Mouse (Mus musculus): Measurements from ENCODE around the gene Upk1a. TPM values are rescaled to one million over a fixed set of nuclear protein-coding genes. Genes with fewer than 3 reads are reported as not detected.

Gene Upk1a
- 1 to 10 TPM in 1 of 2 experiments, under 1 TPM in 1; 0.32 to 1.8 TPM for polyA plus RNA-seq (2017; shearing (Covaris generic))

DNA sequence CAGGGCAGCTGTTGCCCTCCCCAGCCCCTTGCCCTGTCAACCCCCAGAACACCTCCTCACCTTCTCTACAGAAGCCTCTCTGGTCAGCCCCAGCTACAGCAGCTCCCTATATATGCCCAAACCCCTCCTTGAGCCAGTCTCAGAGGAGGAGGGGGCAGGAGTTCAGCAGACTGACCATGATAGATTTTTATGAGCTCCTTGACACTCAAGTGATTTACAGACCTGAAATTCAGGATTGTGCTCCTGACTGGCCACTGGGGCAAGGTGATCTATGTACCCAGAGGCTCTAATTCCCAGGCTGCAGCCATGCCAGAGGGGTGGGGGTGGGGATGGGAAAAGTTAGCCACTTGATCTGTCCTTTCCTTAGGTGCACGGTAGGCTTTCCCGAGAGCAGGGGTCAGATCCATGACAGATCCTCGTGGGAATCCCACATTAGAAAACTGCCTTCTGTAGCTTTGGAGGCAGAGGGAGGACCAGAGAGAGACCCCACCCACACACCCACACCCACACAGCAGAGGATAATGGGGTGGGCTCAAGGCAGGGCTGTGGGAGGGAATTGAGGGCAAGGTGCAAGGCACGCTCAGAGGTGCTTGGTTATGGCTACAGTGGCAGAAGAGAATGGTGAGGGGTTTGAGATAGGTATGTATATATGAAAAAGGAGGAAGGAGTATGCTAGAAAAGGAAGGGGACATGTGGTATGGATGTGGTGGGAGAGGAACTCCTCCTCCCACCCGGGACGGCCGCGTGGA lies at the start of gene Upk1a:
Gene Upk1a, minus strand, starts transcription at position 194 of the 749 bp plus-strand sequence.

DNA sequence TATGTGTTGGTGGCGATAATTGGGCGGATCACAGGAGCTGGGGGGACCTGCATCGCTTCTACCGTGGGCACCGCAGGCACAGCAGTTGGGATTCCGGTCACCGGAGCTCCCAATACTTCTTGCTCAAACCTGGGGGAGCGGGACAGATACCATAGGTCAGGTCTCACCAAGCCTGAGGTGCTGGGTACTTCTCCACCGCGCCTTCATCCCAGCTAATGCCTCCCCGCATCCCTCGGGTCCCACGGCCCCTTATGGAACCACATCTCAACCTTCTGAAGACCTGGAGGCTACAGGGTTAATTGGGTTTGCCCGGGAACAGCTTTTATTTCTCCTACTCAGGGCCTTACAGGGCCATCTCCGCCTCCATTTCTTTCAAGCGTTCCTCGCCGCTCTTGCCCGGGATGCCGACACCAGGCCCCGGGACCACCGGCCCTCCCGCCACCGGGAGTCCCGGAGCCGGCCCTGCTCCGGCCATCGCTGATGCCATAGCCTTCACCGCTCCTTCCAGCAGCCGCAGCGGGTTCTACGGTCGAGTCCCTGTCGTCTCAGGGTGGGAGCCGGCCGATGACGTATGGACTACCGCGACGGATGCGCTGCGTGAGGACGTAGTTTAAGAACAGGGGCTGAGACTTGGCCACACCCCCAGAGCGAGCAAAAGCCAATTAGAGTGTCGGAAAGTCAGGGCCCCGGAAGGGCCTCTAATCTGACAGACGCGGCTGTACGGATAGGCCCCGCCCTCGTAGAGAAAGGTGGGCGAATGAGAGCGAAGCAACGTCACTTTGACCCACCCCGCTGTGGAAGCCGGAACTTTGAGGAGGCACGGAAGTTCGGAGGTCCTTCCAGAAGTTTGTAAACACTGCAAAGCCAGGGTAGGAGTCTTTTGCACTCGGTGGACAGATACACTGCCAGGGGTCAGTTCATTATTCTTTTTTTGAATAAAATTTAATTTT lies 37.2 kb upstream of the Upk1a start, which contains the start of gene Rbm42:
Gene Rbm42, minus strand, starts transcription at position 727 of the 950 bp plus-strand sequence.

DNA sequence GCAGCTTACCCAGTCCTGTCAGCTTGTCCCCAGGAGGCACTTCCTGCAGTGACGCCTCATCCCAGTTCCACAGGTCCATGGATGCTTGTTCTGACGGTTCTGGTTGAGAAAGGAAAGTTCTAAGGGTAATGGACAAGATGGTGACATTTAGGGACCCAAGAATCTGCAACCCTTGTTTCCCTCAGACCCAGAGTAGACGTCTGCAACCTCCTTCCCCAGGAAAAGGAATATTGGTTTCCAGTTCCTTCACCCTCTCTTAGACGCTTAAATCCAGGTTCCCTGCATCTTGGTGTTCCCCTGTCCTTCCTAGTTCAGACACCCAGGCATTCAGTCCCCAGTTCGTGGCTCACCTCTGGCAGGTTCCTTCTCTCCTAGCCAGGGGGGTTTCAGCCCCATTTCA lies 23.1 kb upstream of the Upk1a start, which contains the start of gene Etv2:
Gene Etv2, minus strand, starts transcription at position 101 of the 400 bp plus-strand sequence.

DNA sequence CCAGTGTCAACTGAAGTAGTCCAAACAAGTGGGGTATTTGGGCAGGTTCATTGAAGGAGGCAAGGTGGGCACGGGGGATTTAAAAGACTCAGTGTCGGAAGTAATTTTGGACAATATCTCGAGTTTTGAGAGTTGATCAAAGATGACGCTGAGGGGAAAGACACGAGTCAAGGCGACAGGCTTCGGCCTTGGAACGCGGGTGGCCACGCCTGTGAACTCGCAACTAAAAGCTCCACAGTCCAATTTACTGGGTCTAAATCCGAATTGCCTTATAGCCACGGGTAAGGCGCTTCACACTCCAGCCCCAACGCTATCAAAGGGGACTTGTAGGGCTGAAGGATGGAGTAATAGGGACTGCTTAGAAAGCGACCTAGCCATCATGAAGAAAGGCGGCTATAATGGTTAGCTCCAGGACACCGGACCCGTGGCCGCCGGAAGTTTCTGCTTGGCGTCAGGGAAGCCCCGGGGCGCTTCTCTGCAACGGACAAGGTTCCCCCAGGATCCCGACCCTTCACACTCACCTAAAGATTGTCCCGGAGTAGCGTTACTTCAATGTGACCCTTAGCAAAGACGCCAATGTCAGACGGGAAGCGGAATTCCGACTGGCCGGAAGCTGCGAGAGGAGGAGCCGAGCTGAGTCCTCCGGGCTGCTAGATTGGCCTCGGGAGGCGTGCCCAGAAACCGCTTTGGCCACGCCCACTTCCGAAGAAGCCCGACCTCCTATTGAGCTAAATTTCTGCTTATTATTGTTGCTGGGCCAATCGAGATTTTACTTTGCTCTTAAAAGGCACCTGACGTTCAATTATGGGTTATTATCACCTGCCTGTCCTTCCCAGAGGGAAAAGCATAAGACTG lies 13.1 kb upstream of the Upk1a start, which contains the start of gene Cox6b1:
Gene Cox6b1, minus strand, starts transcription at position 622 of the 855 bp plus-strand sequence.

DNA sequence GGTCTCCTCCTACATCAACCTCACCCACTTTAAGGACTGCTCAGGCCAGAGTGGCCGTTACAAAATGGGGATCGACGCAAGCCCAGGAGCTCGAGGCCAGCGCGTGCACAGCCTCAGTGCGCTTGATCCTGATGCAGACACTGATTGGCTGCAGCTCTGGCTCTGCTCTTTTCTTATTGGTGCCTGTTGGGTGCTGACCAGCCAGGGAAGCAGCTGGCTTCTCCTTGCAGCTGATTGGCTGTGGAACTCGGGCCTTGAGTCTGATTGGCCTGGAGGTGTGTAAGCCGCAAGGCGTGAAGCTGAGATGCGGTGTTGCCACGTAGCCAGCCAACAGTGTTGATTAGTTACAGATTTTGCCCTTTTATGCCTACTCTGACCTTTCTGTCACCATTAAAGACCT lies 13.9 kb downstream of the Upk1a start, which contains the start of gene Zbtb32:
Gene Zbtb32, minus strand, starts transcription at position 124 of the 400 bp plus-strand sequence.

DNA sequence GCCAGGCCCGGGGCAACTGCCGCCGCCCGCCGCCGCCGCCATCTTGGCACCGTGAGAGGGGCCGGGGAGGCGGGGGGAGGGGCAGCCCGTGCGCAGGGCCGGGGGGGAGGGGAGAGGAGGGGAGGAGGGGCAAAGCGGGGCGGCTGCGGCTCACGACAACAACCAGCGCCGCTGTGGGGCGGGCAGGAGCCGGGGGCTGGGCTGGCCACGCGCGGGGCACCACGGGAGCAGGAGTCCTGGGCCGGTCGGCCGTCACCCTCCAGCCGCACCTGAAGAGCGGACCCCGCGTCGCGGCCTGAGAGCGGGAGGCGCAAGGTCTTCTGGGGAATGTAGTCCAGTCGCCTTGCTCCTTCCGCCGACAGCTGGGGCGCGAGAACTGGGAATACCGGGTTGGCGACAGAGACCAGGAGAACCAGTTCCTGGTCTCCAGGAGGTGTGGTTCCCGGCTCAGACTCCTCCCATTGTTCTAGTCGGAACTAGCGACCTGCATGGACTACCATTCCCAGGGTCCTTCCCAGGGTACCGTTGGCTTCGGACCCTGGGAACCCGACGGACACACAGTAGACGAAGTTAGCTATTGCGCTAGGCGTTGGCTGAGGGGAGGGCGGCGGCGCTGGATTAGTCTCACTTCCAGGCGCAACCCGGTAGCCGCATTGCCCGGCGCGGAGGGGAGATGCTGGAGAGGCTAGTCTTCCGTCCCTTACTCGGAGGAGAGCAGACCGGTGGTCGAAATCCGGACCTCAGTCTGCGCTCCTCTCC lies 23.8 kb downstream of the Upk1a start, which contains the start of gene Kmt2b:
Gene Kmt2b, minus strand, starts transcription at position 51 of the 759 bp plus-strand sequence.

DNA sequence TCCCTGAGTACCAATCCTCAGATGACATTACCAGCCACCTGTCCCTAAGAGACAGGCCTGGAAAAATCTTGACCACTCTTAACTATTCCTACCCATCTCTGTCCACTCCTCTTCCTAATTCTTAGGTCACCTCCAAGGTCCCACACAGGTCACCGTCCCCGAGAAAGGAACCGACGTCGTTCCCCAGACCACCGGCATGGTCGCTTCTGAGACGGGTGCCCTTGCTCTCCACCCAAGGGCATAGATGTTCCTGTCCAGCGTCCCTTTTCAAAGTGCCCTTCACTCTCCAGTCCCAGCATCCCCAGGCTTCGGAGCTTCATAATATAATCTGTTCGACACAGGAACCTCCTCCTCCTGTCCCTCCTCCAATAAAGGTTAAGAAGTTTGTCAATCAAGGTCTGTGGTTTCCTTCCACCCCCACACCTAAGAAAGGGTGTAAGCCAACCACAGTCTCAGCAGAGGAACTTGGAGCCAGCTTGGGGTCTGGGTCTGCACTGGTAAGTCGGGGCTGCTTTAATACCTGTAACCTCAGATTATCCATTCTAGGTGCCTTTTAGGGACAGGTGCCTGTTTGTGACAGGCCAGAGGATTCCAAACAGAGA lies 47.6 kb downstream of the Upk1a start, which contains the start of gene Igflr1:
Gene Igflr1, plus strand, starts transcription at position 458 of the 602 bp plus-strand sequence.

DNA sequence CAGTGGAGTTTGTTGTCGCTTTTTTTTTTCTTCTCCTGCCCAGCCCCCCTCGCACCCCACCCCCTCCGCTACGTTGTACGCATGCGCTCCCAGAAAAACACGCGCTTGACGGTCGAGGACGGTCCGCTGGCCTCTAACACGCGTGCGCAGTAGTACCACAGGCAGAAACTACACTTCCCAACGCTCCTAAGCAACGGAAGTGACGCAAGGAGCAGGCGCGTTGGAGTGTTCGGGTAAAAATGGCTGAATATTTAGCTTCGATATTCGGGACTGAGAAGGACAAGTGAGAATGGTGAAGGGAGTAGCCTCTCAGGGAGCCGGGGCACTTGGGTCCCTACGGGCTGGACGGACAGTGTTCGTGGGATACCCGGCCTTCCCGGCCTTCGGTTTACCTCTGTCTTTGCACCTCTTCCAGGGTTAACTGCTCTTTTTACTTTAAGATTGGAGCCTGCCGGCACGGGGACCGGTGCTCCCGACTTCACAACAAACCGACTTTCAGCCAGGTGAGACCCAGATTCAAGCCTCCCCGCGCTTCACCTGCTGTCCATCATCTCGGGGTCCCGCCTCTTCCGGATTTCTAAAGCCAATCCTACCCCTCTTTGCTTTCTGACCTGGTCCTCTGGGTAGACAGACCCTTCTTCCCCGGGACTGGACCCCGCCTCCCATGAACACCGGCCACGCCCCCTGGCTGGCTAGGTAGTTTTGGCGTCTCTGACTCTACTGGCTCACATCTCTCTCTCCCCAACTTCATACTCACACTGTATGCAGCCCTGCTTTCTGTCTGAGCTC lies 49.3 kb downstream of the Upk1a start, which contains the start of the genes U2af1l4, Gm49396 and Psenen:
Gene U2af1l4, plus strand, starts transcription at position 185 of the 789 bp plus-strand sequence.
Gene Gm49396, plus strand, starts transcription at position 228 of the 789 bp plus-strand sequence.
Gene Psenen, minus strand, starts transcription at position 511 of the 789 bp plus-strand sequence.

DNA sequence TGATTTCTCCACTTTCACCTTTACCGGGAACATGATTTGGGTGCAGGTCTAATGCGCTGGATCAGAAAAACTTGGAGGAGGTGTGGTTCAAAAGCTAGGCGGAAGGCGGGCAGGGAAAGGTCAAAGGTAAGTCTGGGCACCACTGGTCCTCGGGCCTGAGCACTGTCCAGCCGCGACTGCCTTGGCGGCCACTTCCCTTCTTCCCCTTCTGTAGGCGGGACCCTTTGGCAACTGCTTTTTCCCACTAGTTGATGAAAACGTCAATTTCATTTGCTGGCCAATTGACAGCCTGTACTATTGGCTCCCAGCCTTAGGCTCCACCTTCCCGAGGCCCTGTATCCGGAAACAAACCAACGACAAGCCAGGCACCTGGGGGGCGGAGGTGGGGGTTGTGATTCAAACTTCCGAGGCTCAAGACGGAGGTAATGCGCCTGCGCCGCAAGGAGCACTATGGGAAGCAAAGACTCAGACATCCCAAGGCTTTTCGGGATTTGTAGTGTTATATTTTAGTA lies 53.1 kb downstream of the Upk1a start, which contains the start of gene Lin37:
Gene Lin37, minus strand, starts transcription at position 396 of the 512 bp plus-strand sequence.

Other genes starting within 250 kb of the Upk1a start
- 10 to 100 TPM in 1 of 2 experiments, 1 to 10 TPM in 1; 7.1 to 32.2 TPM for gene Tyrobp, start 199.1 kb downstream of the Upk1a start, polyA plus RNA-seq (2017; shearing (Covaris generic))
- gene Hcst, start 193.0 kb downstream of the Upk1a start, polyA plus RNA-seq (2017; shearing (Covaris generic)), result 100 to 1,000 TPM; 470 to 543 TPM
- 10 to 100 TPM; 78.6 to 95.9 TPM for gene Nfkbid, start 191.1 kb downstream of the Upk1a start, polyA plus RNA-seq (2017; shearing (Covaris generic))
- gene Aplp1, start 167.3 kb downstream of the Upk1a start, polyA plus RNA-seq (2017; shearing (Covaris generic)), result 10 to 100 TPM; 10.8 to 23.2 TPM
- gene Kirrel2, start 155.2 kb downstream of the Upk1a start, polyA plus RNA-seq (2017; shearing (Covaris generic)), result not detected
- gene Nphs1, start 154.5 kb downstream of the Upk1a start, polyA plus RNA-seq (2017; shearing (Covaris generic)), result not detected
- gene Prodh2, start 119.2 kb downstream of the Upk1a start, polyA plus RNA-seq (2017; shearing (Covaris generic)), result not detected
- gene Arhgap33, start 77.8 kb downstream of the Upk1a start, polyA plus RNA-seq (2017; shearing (Covaris generic)), result 1 to 10 TPM; 1.5 to 2.5 TPM
- gene Hspb6, start 60.7 kb downstream of the Upk1a start, polyA plus RNA-seq (2017; shearing (Covaris generic)), result 1 to 10 TPM; 1.9 to 4.1 TPM
- 1 to 10 TPM; 5.7 to 6.2 TPM for gene Proser3, start 60.5 kb downstream of the Upk1a start, polyA plus RNA-seq (2017; shearing (Covaris generic))
- 100 to 1,000 TPM in 1 of 2 experiments, 10 to 100 TPM in 1; 92.9 to 107 TPM for gene Lin37, start 53.0 kb downstream of the Upk1a start, polyA plus RNA-seq (2017; shearing (Covaris generic))
- gene U2af1l4, start 49.5 kb downstream of the Upk1a start, polyA plus RNA-seq (2017; shearing (Covaris generic)), result 10 to 100 TPM; 28.3 to 67.8 TPM
- gene Gm49396, start 49.5 kb downstream of the Upk1a start, polyA plus RNA-seq (2017; shearing (Covaris generic)), result 10 to 100 TPM; 53.5 to 82.4 TPM
- 100 to 1,000 TPM; 231 to 234 TPM for gene Psenen, start 49.2 kb downstream of the Upk1a start, polyA plus RNA-seq (2017; shearing (Covaris generic))
- 100 to 1,000 TPM in 1 of 2 experiments, 10 to 100 TPM in 1; 66.2 to 268 TPM for gene Igflr1, start 47.4 kb downstream of the Upk1a start, polyA plus RNA-seq (2017; shearing (Covaris generic))
- gene Kmt2b, start 24.1 kb downstream of the Upk1a start, polyA plus RNA-seq (2017; shearing (Covaris generic)), result 10 to 100 TPM; 14.9 to 15.1 TPM
- 10 to 100 TPM; 12.9 to 34.9 TPM for gene Zbtb32, start 13.9 kb downstream of the Upk1a start, polyA plus RNA-seq (2017; shearing (Covaris generic))
- gene Cox6b1, start 13.3 kb upstream of the Upk1a start, polyA plus RNA-seq (2017; shearing (Covaris generic)), result 100 to 1,000 TPM; 713 to 756 TPM
- gene Etv2, start 23.0 kb upstream of the Upk1a start, polyA plus RNA-seq (2017; shearing (Covaris generic)), result not detected
- 100 to 1,000 TPM; 125 to 166 TPM for gene Rbm42, start 37.5 kb upstream of the Upk1a start, polyA plus RNA-seq (2017; shearing (Covaris generic))
- gene Haus5, start 52.1 kb upstream of the Upk1a start, polyA plus RNA-seq (2017; shearing (Covaris generic)), result 10 to 100 TPM; 18.3 to 29.7 TPM
- under 1 TPM in 1 of 2 experiments, not detected in 1; 0.50 TPM for gene Pmis2, start 58.8 kb upstream of the Upk1a start, polyA plus RNA-seq (2017; shearing (Covaris generic))
- gene 2200002J24Rik, start 86.1 kb upstream of the Upk1a start, polyA plus RNA-seq (2017; shearing (Covaris generic)), result not detected
- under 1 TPM in 1 of 2 experiments, not detected in 1; 0.34 TPM for gene Atp4a, start 99.4 kb upstream of the Upk1a start, polyA plus RNA-seq (2017; shearing (Covaris generic))
- 100 to 1,000 TPM in 1 of 2 experiments, 10 to 100 TPM in 1; 85.3 to 135 TPM for gene Tmem147, start 116.7 kb upstream of the Upk1a start, polyA plus RNA-seq (2017; shearing (Covaris generic))
- under 1 TPM; 0.34 to 0.55 TPM for gene Gapdhs, start 130.8 kb upstream of the Upk1a start, polyA plus RNA-seq (2017; shearing (Covaris generic))
- gene Sbsn, start 138.6 kb upstream of the Upk1a start, polyA plus RNA-seq (2017; shearing (Covaris generic)), result 1 to 10 TPM in 1 of 2 experiments, not detected in 1; 2.9 TPM
- not detected for gene Dmkn, start 150.9 kb upstream of the Upk1a start, polyA plus RNA-seq (2017; shearing (Covaris generic))
- gene Krtdap, start 175.0 kb upstream of the Upk1a start, polyA plus RNA-seq (2017; shearing (Covaris generic)), result not detected
- under 1 TPM; 0.27 to 0.69 TPM for gene Ffar2, start 210.9 kb upstream of the Upk1a start, polyA plus RNA-seq (2017; shearing (Covaris generic))
- not detected for gene Ffar3, start 243.3 kb upstream of the Upk1a start, polyA plus RNA-seq (2017; shearing (Covaris generic))
- under 1 TPM in 1 of 2 experiments, not detected in 1; 0.11 TPM for gene Ffar1, start 248.7 kb upstream of the Upk1a start, polyA plus RNA-seq (2017; shearing (Covaris generic))

All from activated CD4-positive, CD25-positive, alpha-beta regulatory T cell (primary cell).